Mouse (Mus musculus) urinary bladder, adult 2 months (tissue): ENCODE measurements around the gene Nav2. TPM values are rescaled to one million over a fixed set of nuclear protein-coding genes. Genes with fewer than 3 reads are reported as not detected.

Experiments
- DNase-seq: peaks from one replicate; pipeline ENCODE4 v3.0.0; 2022; ENCODE audit warnings: low spot score
- polyA plus RNA-seq: library from polyadenylated mRNA; depleted of rRNA; stranded (reverse); fragments of >200 nt; gene quantifications from 2 replicates; pipeline ENCODE4 v1.2.3, GENCODE M21; 2012

Nav2 gene
- polyA plus RNA-seq, 1 experiment: 4.6 TPM

- no peak for DNase-seq
Observed at GRCm38 (mm10) chr7:49205551-49205950, 297.0 kb downstream of the Nav2 start.

- DNase-seq: no peak
Observed at GRCm38 (mm10) chr7:49206775-49207676, 298.5 kb downstream of the Nav2 start.

- no peak for DNase-seq
Observed at GRCm38 (mm10) chr7:49209526-49209925, 301.0 kb downstream of the Nav2 start.

DNA sequence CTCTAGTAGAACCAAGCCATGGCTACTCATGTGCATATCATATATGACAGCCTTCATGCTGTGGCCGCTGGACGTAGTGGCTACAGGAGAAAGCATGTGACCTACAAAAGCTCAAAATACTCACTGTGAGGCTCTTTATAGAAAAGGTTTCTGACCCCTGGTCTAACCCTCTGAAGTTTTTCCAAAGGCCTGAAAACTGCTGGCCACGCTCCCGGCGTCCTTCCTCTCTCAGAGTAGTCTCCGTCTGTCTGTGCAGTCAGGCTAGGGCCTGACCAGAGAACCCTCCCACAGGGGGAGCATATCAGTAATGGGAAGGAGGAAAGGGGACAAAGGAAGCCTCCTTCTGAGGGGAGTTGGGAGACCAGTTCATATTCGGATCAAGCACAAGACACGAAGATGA, 302.2 kb downstream of the Nav2 start:
- no peak for DNase-seq

DNA sequence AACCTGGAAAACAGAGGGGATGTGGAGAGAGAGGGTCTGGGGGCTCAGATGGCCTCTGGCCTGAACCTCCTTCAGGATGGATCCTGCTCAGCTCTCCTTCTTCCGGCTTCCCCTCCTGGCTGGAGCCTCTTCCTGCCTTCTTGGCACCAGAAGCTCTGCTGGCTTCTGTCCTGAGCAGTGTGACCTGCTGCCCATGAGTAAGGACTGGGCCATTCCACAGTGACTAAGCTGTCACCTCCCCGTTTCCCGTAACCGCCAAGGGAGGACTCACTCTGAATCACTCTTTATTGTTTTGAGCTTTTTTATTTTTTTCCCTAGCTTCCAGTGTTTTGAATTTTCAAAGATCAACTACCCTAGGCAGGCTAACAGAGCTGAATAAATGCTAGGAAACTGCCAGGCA, 304.5 kb downstream of the Nav2 start:
- DNase-seq: no peak

GRCm38 (mm10) chr7:49217786-49218185, 309.3 kb downstream of the Nav2 start:
- no peak for DNase-seq

- DNase-seq: no peak
Observed at GRCm38 (mm10) chr7:49225741-49226140, 317.2 kb downstream of the Nav2 start.

- DNase-seq: no peak
Observed at GRCm38 (mm10) chr7:49232969-49233368, 324.5 kb downstream of the Nav2 start.

DNA sequence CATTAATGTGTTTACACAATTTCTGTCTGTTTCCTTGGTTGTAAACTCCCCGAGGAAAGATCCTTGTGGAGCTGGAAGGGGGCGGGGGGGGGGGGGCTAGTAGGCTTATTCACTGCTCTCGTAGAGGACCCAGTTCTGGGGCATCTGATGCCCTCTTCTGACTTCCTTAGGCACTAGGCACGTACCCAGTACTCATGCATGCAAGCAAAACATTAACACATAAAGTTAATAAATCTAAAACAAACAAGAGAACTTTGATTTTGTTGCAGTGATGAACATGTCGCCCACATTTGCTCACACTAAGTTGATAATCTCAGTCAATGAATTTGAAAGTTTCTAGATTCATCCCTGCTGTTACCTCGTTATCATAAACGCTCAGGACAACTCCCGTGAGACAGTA, 325.8 kb downstream of the Nav2 start:
- no peak for DNase-seq

DNA sequence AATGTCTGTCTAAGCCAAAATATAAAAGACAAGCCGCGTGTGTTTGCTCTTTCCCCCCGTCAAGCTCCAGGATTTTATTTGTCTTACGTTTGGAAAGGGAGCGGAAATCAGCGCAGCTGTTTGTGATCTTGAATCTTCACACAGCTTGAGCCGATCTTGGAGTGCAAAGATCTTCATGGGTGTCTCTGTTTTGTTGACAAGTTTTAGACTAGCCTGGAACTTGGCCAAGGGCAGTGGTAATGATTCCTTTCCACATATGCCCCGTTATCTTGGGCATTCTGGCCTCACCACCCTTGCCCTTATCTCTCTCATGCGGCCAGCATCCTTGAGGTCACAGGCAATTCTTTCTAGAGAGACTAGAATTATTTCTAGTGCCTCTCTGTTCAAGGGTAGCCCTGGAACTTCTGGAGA, 326.8 kb downstream of the Nav2 start:
- DNase-seq: no peak

DNA sequence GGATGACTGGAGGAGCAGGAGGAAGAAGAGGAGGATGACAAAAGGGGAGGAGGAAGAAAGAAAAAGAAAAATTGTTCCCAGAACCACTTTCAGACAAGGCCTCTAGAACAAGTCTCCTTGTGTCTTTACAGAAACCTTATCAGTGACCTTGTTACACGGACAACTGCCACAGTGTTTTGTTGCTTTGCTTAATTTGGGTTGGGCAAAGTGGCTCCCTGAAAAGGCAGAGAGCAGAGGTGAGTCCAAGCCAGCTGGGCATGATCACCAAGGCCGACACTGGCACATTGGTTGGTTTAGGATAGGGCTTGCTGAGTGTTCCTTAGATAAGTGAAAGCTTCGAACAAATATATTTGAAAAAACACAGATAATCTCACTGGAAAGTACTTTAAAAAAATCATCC, 327.3 kb downstream of the Nav2 start:
- DNase-seq: no peak

GRCm38 (mm10) chr7:49240461-49240860, 331.9 kb downstream of the Nav2 start:
- DNase-seq: no peak

DNA sequence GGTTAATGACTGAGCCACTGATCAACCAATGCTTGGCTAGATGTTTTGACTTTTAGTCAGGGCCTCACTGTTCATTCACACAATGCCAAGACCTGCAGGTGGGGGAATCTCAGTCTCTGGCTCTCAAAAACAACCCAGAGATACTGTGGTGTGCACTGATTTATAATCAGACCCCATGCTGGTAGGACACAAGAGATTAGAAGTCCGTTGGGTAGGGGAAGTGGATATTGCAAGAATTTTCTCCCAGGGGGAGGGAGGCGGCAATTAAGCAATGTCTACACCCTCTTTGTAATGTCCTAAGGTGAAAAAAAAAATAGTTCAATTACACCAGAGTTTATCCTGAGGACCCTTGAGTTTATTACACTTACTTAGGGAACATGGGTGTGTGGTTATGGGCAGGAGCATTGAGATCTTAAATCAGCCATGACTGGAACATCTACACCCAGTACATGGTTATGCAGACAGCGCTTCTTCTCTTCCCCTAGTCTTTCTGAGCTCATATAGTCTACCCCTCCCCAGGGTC, 332.8 kb downstream of the Nav2 start:
- DNase-seq: no peak

DNA sequence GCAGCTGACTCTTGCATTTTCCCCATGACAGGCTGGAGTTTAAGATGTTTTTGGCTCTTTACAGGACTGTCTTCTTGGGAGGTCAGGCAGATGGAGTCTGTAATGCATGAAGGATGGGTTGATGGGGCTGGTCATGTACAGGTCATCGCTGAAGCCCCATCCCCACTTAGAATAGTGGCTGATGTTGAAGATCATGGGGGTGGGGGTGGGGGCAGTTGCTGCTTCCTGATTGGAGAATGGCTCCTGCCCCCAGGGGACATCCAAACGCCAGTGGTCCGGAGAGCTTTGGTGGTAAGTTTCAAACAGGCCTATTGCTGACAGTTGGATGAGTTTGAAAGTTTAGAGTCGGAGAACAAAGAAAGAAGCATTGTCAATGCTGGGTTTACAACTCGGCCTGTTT, 333.7 kb downstream of the Nav2 start:
- DNase-seq: no peak

DNA sequence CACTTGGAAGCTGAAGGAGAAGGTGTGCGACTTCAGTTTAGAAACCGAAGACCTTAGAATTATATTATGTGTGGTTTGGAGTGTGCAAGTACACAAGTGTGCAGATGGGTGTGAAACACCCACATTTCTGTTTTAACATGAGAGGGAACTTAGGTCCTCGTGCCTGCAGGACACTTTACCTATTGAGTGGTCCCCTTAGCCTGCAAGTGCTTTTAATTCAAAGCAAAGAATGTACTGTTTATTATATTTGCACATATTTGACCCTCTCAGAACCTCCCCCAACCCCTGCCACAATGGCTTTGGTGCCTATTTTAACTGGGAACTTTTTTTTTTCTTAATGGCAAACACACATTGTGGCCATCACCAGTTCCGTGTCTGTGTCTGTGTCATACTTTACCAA, 334.6 kb downstream of the Nav2 start:
- DNase-seq: no peak

GRCm38 (mm10) chr7:49245537-49246239, 337.2 kb downstream of the Nav2 start:
- DNase-seq: peak; percentile 86

DNA sequence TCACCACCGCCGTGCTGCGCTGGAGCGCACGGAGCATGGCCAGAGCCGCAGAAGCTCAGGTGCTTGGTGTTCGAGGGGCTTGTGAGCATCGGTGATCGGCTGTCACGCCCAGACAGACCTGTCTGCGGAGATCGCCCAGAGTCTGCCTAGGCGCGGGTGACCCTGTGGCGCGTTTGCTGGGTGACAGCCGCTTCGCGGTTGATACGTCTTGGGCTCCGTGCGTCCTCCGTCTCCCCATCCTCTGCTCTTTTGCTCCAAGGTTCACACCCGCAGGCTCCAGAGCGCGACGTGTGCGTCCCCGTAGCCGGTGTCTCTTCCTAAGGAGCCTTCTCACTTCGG, 337.7 kb downstream of the Nav2 start:
- no peak for DNase-seq

- DNase-seq: no peak
Observed at GRCm38 (mm10) chr7:49246584-49247481, 338.3 kb downstream of the Nav2 start.

DNA sequence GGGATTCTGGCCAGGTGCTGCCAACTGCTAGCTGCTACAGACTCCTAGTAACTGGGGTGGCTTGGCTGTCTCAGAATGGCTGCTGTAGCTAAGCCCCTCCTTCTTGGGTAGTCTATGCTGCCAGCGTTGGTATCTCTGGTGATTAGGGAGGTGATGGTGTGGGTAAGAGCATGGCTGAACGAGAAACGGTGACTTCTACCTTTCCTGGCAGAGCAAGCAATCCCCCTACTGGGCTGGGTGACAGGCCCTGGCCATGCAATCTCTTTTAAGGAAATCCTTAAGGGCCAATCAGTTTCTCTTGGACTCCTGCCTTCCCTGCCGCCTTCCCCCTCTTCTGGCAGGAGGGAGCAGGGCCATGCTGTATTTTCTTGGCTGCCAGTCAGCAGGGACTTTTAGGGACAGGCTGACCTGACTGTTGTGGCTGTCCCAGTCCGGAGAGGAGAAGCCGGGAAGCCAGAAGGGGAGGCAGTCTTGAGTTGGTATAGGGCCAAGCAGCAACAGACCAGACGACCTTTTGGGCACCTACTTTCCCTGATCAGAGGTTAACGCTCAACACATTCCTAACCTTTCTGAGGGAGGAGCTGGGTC, 339.3 kb downstream of the Nav2 start:
- no peak for DNase-seq

DNA sequence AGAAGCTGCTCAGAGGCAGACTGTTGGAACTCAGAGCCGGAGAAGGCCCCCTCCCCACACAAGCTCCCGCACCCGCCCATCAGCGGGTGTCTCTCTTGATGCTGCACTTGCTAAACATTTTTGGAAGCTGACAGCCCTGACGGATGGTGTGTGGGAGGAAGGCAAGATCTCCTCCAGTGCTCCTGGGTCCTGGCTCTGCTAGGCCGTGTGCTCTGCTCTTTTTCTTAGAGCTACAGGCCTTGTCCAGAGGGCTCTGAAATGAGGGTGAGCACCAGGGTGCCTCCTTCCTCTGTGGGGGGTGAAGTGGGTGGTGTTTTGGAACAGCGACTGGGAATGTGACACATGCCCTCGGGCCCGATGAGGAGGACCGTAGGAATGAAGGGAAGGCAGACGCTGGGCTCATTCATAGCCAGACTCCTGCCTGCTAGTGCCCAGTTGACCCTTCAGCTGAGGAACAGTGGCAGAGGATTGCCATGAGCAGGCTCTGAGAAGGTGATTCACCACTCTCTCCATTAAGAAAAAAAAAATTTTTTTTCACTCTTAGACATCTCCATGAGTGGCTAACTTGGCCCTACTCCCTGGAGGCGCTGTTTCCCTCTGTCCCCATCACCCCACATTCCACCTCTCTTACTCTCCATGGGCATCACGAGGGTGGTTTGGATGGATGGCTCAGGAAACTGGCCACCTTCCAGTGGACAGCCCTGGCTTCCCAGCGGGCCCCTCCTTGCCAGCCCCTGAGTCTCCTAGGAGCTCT, 340.0 kb downstream of the Nav2 start:
- DNase-seq: no peak

DNA sequence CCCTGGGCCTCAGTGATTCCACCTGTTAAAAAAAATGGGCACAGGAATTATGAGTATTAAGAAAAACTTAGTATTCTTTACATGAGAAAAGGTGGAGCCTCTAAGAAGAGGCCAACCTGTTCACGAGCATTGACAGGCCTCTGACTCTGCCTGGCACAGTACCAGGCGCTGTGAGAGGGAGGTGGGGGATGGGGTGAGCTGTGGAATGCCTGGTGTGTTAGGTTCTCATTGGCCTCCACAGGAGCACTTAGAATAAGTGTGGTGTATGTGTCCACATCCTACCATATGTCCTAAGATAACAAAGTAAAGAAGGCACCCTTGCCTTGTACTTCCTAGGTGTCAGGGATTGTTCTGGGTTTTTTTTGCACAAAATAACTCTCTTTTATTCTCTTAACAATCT, 340.9 kb downstream of the Nav2 start:
- no peak for DNase-seq
